Comparison of ENCODE assay signal across 9 mouse cellular contexts in genomic region chr4:117770935-117771334, GRCm38 (mm10). TPM values are rescaled to one million over a fixed set of nuclear protein-coding genes. Genes with fewer than 3 reads are reported as not detected.
DNase-seq lines count a peak whose midpoint lies in the region; ATAC-seq and TF ChIP-seq lines count a peak whose summit lies in the region.
"Had no signal": no experiment of that assay in that cellular context is flagged by ENCODE, and none has a peak within 500 bp of the region (broad histone marks: within the 10 kb centered on the region; RNA-seq: fewer than 3 reads in every experiment).

No protein-coding gene starts in this region.

- no peaks in the 10 kb centered on the region for H3K9me3 ChIP-seq in heart, embryonic 11.5 days (replicated peaks; ENCODE audit: control insufficient read depth, low read length)
- H3K9me3 ChIP-seq in heart, embryonic 10.5 days = no peaks in the 10 kb centered on the region
- no peaks in the 10 kb centered on the region for H3K9me3 ChIP-seq in lung, postnatal 0 days (ENCODE audit: low read length)

- no peaks in the 10 kb centered on the region for H3K79me2 ChIP-seq in heart, adult 2 months (replicated peaks; ENCODE audit: control insufficient read depth, insufficient read depth, low read length)

- peak; percentile 15 to 28 for DNase-seq in heart, adult 2 months
- DNase-seq in adrenal gland, adult (ENCODE audit: inconsistent age in 2 of 2, low spot score in 1 of 2) = peak; percentile 67 to 94
- peak; percentile 11 for DNase-seq in heart, embryonic 10.5 days (ENCODE audit: low spot score)
- peak; percentile 33 to 78 for DNase-seq in layer of hippocampus, adult 8-10 months (ENCODE audit: low spot score in 2 of 2)
- DNase-seq in lung, postnatal 0 days (ENCODE audit: low spot score) = peak; percentile 63
- DNase-seq in spleen, postnatal 10 days (ENCODE audit: low spot score in 2 of 2) = peak; percentile 42 to 63

- no peaks in the 10 kb centered on the region for H3K4me1 ChIP-seq in heart, adult 2 months (ENCODE audit: control insufficient read depth, insufficient read depth, low read length)
- H3K4me1 ChIP-seq in heart, embryonic 11.5 days (ENCODE audit: control insufficient read depth, insufficient read depth, low read length) = no peaks in the 10 kb centered on the region
- no peaks in the 10 kb centered on the region for H3K4me1 ChIP-seq in cortical plate, adult 2 months (ENCODE audit: control insufficient read depth, insufficient read depth, low read length)
- no peaks in the 10 kb centered on the region for H3K4me1 ChIP-seq in heart, embryonic 10.5 days
- no peaks in the 10 kb centered on the region for H3K4me1 ChIP-seq in lung, postnatal 0 days (ENCODE audit: insufficient read depth, low read depth, low read length)

- H3K4me2 ChIP-seq in heart, embryonic 11.5 days = no peak overlapping the region
- H3K4me2 ChIP-seq in lung, postnatal 0 days (replicated peaks; ENCODE audit: low read depth, low read length) = no peak overlapping the region

- ATAC-seq in heart, embryonic 11.5 days (replicated peaks; ENCODE audit: insufficient number of reproducible peaks, low FRiP score, low TSS enrichment) = no peak
- ATAC-seq in lung, postnatal 0 days = no peak

- no peak overlapping the region for H3K4me3 ChIP-seq in heart, adult 2 months
- H3K4me3 ChIP-seq in heart, embryonic 11.5 days (ENCODE audit: low read depth, low read length) = no peak overlapping the region
- no peak overlapping the region for H3K4me3 ChIP-seq in cortical plate, adult 2 months (ENCODE audit: insufficient read depth, low read length)
- no peak overlapping the region for H3K4me3 ChIP-seq in heart, embryonic 10.5 days
- H3K4me3 ChIP-seq in lung, postnatal 0 days (ENCODE audit: low read depth, low read length) = no peak overlapping the region

- H3K36me3 ChIP-seq in heart, adult 2 months (ENCODE audit: control insufficient read depth, insufficient read depth, low read length) = no peaks in the 10 kb centered on the region
- no peaks in the 10 kb centered on the region for H3K36me3 ChIP-seq in heart, embryonic 11.5 days (ENCODE audit: control insufficient read depth, insufficient read depth, low read length)
- no peaks in the 10 kb centered on the region for H3K36me3 ChIP-seq in heart, embryonic 10.5 days
- H3K36me3 ChIP-seq in lung, postnatal 0 days (ENCODE audit: insufficient read depth, low read length) = no peaks in the 10 kb centered on the region

- no peak for TF ChIP-seq POLR2A in heart, adult 2 months (IDR thresholded peaks at IDR 0.05; ENCODE audit: insufficient read depth, low read depth, low read length)
- TF ChIP-seq POLR2A in cortical plate, adult 2 months (IDR thresholded peaks at IDR 0.05; ENCODE audit: extremely low read depth, insufficient read depth, low read length) = no peak

- intact Hi-C loops in heart, adult 2 months (cut with DNase I) = loop anchor here (1.0 to 10.0 kb wide), 2 partner anchors 66 to 496 kb away; no protein-coding TSS in a partner anchor

- TF ChIP-seq EP300 in heart, adult 2 months (IDR thresholded peaks at IDR 0.05; ENCODE audit: insufficient read depth, low read depth, low read length) = no peak
- TF ChIP-seq EP300 in lung, postnatal 0 days (IDR thresholded peaks at IDR 0.05) = no peak

- H3K9ac ChIP-seq in heart, adult 2 months (ENCODE audit: low read depth, low read length) = no peak overlapping the region
- no peak overlapping the region for H3K9ac ChIP-seq in heart, embryonic 11.5 days (ENCODE audit: low read depth, low read length)
- no peak overlapping the region for H3K9ac ChIP-seq in lung, postnatal 0 days (replicated peaks; ENCODE audit: low read depth)

- H3K27ac ChIP-seq in heart, adult 2 months = no peak overlapping the region
- H3K27ac ChIP-seq in heart, embryonic 11.5 days (ENCODE audit: low read depth, low read length) = no peak overlapping the region
- H3K27ac ChIP-seq in cortical plate, adult 2 months (ENCODE audit: insufficient read depth, low read length) = no peak overlapping the region
- no peak overlapping the region for H3K27ac ChIP-seq in heart, embryonic 10.5 days
- no peak overlapping the region for H3K27ac ChIP-seq in lung, postnatal 0 days (ENCODE audit: low read length)

- WGBS in heart, adult 2 months = 15% methylated on average over 5 of the region's 5 CpGs
- 13% methylated on average over 5 of the region's 5 CpGs for WGBS in heart, embryonic 11.5 days (ENCODE audit: insufficient replicate concordance)
- WGBS in heart, embryonic 10.5 days = 16% methylated on average over 5 of the region's 5 CpGs
- 16% methylated on average over 5 of the region's 5 CpGs for WGBS in lung, postnatal 0 days

- TF ChIP-seq CTCF in heart, adult 2 months (IDR thresholded peaks at IDR 0.05) = peak; percentile 78
- TF ChIP-seq CTCF in cortical plate, adult 2 months (IDR thresholded peaks at IDR 0.05; ENCODE audit: extremely low read depth, insufficient read depth, low read length) = peak; percentile 55
- peak; percentile 69 for TF ChIP-seq CTCF in lung, postnatal 0 days (IDR thresholded peaks at IDR 0.05)

- no peaks in the 10 kb centered on the region; the same call in 1 of the 2 replicates for H3K27me3 ChIP-seq in heart, adult 2 months (ENCODE audit: control insufficient read depth, insufficient read depth, low read length)
- no peaks in the 10 kb centered on the region for H3K27me3 ChIP-seq in heart, embryonic 11.5 days (ENCODE audit: control insufficient read depth, insufficient read depth, low read length)
- no peaks in the 10 kb centered on the region for H3K27me3 ChIP-seq in heart, embryonic 10.5 days (ENCODE audit: insufficient read depth, poor library complexity, severe bottlenecking)
- no peaks in the 10 kb centered on the region for H3K27me3 ChIP-seq in lung, postnatal 0 days (replicated peaks; ENCODE audit: insufficient read depth, low read length)

RNA-seq across cellular contexts. Expression of gene Klf17, which starts 5.5 kb away (rescaled TPM):
- total RNA-seq in heart, adult 2 months (2021) = not detected
- not detected in 2 replicates for polyA plus RNA-seq in heart, adult 2 months (2012; rRNA removed)
- not detected in 2 replicates for polyA plus RNA-seq in heart, embryonic 11.5 days (2014; fragmentation: Nextera tagmentation; extraction: Ambion mirVana)
- polyA plus RNA-seq in cortical plate, adult 2 months (2012; rRNA removed) = not detected in 2 replicates
- polyA plus RNA-seq in heart, embryonic 10.5 days (2016; fragmentation: Nextera tagmentation; extraction: Ambion mirVana) = 0.05 TPM in 1 of 2 replicates, not detected in the other
- total RNA-seq in layer of hippocampus, adult 8-10 months (2022) = not detected
- polyA plus RNA-seq in lung, postnatal 0 days (2015; fragmentation: Nextera tagmentation; extraction: Ambion mirVana) = not detected in 2 replicates
- polyA plus RNA-seq: lung, embryonic 16.5 days had no signal

RNA-seq across cellular contexts. Expression of gene Gm12845, which starts 46.7 kb away (rescaled TPM):
- total RNA-seq in heart, adult 2 months (2021) = not detected
- not detected in 2 replicates for polyA plus RNA-seq in heart, adult 2 months (2012; rRNA removed)
- not detected in 2 replicates for polyA plus RNA-seq in heart, embryonic 11.5 days (2014; fragmentation: Nextera tagmentation; extraction: Ambion mirVana)
- polyA plus RNA-seq in cortical plate, adult 2 months (2012; rRNA removed) = not detected in 2 replicates
- not detected in 2 replicates for polyA plus RNA-seq in heart, embryonic 10.5 days (2016; fragmentation: Nextera tagmentation; extraction: Ambion mirVana)
- not detected for total RNA-seq in layer of hippocampus, adult 8-10 months (2022)
- polyA plus RNA-seq in lung, postnatal 0 days (2015; fragmentation: Nextera tagmentation; extraction: Ambion mirVana) = not detected in 2 replicates
- polyA plus RNA-seq: lung, embryonic 16.5 days had no signal

Comparison
In these comparisons a context has a peak if more than half of its experiments do, and no peak if none do; other contexts are left out.
1. DNase-seq: peak in every context shown above with its lines; median percentile 80 in adrenal gland, adult; 63 in lung, postnatal 0 days; 56 in layer of hippocampus, adult 8-10 months; 52 in spleen, postnatal 10 days; 22 in heart, adult 2 months; 11 in heart, embryonic 10.5 days.